Mouse (Mus musculus): ENCODE measurements at regions not wholly inside any gene's neighbourhood (a gene's known extent, or its start where the extent isn't known, plus 50 kb on each side); places are given as distances from the start of the nearest gene placed in this dataset.

DNA sequence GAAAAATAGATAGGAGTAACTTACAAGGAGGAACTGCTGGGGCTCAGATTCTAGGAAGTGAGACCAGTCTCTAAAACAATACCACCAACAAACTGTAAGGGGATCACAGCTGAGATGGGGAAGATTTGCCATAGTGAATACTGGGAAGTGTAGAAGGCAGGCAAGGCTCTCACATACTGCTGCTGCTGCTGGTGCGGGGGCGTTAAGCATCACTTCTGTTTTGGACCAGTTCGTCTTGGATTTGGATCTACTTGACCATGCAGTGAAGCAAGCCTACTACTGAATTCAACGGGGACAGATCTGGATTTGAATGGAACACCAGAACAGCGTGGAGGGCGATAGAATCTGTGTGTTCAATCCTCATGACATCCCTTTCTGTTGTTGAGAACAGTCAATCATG is 76.1 kb upstream of the Serp2 start:
- no peak for DNase-seq (ENCODE audit: low spot score)

DNA sequence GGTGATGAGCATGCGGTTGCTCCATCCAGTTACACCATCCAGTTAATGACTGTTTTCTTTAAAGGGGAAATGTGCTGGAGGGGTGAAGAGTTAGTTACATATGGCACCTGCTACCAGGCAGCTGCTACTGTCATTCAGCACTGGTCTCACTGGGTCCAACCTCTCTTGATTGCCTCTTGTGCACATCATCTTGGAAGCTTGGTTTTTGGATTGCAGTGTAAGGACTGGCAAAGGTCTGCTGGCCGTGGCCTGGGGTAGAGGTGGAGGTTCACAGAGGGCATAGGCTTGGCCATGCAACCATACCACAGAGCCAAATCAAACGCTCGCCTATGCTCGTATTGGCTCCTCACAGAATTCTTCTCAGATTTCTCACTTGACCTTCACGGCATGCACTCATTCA is 75.1 kb upstream of the Serp2 start:
- no peak for DNase-seq (ENCODE audit: low spot score)

DNA sequence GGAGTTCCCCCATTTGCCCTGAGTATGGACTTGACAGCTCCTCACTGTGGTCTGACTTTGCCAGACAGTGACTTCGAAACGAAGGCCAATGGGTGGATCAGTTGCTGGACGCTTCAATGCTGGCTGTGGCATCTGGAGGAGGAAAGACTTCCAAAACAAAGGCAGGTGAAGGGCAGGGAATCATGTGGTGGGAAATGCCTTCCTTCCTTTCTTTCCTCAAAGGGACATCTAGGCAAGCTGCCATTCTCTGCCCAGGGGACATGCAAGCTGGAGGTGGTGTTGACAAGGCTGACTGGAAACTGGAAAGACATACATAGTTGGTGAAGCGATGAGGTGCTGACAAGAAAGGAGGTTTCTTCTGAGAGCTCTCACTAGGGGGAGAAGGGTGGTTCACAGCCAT is 74.5 kb upstream of the Serp2 start:
- DNase-seq (ENCODE audit: low spot score) = no peak

DNA sequence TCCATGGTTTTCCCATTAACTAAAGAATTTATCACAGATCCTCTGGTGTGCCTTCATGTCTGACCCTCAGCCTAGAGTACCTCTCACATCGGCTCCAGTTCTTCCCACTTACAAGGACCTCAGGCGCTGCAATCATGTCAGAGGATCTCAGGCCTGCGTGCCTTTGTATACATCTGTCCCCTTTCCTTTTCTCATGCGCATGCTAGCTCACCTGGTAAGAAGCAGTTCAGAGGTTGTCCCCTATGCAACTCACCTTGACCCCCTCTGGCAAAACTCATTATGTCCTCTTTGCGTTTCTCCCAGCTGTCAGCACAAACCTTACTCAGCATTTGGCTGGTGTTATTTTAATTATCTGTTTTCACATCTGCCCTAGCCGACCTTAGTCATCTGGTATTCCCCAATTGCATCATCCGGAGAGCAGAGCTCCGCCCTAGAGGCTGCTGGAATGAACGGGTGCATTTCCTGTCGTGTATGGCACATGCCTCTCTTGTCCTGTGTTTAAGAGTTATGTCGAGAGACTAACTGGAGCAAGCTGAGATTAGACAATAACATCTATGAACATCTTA is 73.3 kb upstream of the Serp2 start:
- DNase-seq (ENCODE audit: low spot score) = no peak

DNA sequence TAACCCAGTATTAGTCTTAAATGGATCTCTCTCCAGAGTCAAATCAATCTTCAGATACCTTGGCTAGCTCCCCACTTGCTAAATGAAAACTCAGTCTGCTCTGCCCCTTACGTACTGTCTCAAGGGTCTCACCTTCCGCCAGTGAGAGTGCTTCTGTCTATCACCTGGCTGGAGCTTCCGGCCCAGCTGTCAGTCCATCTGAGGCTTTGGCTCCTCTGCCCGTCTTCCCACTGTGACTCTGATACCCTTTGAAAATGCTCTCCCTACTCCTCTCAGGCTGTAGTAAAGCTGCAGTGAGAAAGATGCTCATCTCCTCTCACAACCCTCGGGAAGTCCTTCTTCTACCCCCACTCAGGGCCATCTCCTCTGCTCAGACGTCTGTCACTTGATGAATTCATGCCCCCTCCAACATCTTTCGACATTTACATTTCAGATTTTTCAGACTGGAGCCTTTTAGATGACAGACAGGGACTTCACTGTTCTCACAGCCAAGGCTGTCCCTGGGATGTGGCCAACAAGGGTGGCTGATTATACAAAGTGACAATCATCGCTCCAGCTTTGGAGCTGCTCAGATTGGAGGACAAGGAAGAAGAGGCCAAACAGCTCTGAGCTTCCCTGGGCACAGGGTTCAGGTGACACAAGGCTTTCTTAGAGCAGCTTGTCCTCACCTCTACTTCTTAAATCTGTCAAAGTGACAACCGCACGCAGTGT is 71.6 kb upstream of the Serp2 start:
- no peak for DNase-seq (ENCODE audit: low spot score)

DNA sequence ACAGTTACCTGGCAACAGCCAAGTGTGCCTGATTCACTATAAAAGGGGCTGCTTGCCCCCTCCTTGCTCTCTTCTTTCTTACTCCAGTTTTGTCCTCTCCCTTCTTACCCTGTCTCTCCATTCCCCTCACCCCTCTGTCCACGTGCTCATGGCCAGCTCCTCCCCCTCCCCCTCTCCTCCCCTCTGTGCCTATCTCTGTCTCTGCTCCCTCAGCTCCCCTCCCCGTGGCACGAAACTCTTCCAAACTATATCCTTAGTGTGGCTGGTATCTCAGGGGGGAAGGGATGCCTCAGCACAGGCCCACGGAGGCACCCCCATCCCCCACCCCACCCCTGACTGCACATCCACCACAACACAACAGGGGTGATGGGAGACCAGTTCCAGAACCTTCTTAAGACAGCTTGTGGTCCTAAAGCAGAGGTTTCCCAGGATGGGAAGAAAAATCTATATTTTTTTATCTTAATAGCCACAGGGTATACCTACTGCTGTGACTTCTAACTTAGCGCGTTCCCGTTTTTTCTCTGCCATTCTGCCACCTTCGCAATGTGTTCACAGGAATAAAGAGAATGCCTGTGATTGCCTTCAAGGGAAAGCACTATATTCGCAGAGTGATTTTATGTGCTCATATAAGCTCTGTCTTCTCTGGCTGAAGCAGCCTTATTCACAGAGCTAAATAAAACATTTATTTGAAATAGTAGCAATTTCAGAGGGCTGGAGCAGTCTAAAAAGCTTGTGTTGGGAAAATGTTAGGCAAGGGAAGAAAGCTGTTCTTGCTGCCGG is 69.1 kb upstream of the Serp2 start:
- DNase-seq (ENCODE audit: low spot score) = no peak

DNA sequence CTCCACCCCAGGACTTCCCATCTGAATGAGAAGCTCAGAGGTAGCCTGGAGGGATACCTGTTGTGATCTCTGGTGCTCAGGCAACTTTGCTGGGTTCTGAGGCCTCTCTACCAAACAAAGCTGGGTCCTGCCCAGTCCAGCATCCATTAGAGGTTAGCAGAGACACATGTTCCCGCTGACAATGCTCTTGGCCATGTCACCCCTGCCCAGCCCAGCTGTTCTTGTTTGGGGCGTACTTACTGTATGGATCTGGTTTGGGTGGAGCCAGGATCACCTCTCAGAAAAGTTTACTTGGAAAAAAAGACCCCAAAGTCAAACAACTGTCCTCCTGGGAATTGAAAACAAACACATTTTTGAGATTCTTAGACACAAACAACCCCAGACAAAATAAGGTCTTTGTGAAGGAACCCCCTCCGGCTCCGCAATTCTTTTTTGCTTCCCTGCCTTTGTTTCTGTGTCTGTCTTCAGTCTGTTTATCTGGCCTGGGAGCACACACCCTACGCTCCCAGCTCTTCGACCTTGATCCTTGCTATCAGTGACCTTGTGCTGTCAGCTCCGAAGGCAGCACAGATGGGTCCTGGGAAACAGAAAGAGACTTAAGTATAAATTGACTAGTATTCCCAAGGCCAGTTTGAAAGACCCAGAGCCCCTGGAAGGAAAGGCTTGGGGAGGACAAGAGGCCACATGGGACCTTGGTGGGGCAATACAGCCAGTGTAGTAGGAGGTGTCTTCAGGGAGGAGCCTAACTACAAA is 68.1 kb upstream of the Serp2 start:
- DNase-seq (ENCODE audit: low spot score) = peak; percentile 85

DNA sequence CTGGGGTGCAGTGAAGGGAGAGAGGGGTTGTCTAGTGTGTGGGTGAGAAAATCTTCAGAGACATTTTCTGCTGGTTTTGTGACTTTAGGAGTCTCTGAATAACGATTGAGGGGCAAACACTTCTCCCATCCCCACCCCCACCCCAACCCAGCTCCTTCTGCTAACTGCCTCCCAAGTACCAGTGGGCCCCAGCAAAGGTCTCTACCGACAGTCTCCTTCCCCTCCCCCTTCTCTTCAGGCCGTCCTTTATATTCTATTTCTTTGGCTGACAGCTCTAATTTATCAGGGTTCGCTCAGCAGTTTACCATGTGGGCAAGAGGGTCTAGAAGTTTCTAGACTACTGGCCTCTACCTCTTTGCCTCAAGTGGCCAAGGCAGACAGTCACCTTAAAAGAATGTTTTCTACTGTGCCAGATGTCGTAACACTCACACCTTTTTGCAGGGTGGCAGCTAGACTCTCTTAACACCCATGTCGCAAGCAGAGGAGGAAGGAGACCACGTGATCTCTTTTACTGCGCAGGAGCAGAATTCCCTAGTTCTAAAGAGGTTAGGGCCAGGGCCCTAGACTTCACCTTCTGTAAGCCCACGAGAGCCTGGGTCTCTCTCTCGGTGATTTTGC is 66.8 kb upstream of the Serp2 start:
- no peak for DNase-seq (ENCODE audit: low spot score)

DNA sequence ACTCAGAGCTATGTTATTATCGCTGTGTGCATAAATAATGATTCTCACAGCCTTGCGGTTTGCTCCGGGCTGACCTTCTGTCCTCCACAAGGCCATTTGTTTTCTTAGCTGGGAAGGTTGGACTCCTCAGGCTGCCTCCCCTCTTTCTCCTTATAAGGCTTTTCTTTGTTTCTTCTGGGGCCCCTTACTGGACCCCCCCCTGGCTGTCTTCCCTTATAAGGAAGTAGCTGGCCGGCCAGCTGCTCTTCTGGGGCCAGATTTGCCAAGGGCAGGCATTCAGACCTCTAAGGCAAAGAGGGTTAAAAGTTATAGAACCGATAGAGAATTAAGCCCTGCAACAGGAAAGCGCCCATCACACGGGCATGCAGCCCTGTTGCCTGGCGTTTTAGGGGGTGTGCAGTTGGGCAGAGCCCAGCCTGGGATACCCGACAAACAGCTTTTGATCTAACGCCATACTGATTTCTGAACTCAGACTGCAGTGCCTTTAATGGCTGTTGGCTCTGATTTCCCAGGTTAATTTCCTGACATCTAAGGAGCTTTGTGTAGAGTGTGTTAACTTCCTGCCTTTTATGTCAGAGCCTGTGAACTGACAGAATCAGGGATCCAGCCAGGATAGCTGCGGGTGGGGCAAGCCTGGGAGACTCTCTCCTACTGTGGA is 66.1 kb upstream of the Serp2 start:
- DNase-seq (ENCODE audit: low spot score) = peak; percentile 91

DNA sequence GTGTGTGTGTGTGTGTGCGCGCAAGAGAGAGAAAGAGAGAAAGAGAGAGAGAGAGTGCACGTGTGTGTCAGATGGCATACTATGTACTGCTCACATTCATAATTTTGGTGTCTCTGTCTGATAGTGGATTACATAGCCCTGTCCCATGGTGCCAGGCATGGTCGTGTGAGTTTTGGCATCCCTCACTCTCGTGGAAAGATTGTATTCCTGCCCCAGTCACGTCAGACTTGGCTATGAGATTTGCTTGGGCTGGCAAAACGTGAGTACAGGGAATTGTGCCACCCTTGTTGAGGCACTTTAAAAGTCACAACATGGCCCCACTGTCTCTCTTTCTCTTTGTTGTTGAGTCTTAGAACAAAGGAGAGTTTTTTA is 62.3 kb upstream of the Serp2 start:
- no peak for DNase-seq (ENCODE audit: low spot score)

DNA sequence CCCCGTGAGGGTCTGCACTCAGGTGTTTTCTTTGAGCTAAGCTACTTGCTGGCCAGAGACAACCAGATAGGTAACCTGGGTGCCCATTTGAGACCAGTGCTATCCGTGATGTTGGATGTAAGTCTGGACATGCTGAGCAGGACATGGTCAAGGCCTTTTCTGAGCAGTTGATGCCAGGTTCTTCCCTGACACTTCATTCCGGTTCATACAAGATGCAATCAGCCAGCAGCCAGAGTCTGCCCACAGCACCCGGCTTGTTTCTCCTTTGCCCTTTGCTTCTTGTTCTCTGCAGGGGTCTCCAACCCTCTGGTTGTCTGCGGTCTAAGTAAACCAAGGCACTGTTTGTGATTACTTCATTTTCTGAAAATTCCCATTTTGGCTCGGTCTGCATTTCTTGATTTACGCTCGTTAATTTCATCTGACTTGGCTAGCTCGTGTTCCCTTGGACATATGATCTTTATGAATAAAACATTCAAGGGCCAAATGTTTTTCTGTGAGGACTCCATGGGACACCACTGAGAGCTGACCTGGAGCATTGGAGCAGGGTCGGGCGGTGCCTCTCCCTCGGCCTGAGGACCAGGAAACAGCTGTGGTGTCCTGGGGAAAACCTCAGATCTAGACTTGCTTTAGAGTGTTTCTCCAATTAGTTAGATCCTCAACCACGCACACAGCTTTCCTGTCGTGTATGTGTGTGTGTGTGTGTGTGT is 61.8 kb upstream of the Serp2 start:
- DNase-seq (ENCODE audit: low spot score) = no peak

DNA sequence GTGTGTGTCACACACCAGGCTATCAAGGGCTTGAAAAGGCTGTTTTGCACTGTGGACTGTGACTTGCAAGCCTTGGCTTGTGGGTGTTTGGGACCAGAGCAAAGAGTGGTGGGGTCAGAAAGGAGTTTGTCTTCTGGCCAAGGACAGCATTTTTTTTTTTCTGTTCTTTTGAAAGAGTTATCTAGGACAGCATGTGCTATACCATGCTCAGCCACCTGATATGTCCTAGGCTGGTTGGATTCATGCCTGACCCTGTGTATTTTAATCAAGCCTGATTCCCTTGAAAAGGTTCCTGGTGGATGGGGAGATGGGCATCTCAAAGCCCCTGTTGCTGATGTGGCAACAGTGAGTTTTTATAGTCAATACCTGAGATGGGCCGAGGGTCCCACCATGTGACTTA is 61.2 kb upstream of the Serp2 start:
- no peak for DNase-seq (ENCODE audit: low spot score)

DNA sequence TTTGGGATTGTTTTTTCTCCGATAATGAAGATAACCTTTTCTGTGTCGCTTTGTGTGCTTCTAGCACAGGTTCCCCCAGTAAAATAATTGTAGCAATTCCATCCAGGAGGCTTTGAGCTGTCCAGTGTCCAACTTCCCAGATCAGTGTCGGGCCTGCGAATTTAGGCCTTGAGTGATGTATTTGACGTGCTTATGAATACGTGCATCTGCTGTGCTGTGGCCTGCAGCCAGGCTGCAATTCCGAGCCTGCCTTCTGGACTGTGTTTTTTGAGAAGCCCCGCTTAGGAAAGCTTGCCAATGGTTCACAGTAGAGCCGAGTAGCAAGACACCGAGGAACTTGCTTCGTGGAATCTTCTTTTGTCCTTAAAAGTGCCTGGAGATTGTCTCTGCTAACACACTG is 60.8 kb upstream of the Serp2 start:
- DNase-seq (ENCODE audit: low spot score) = no peak

DNA sequence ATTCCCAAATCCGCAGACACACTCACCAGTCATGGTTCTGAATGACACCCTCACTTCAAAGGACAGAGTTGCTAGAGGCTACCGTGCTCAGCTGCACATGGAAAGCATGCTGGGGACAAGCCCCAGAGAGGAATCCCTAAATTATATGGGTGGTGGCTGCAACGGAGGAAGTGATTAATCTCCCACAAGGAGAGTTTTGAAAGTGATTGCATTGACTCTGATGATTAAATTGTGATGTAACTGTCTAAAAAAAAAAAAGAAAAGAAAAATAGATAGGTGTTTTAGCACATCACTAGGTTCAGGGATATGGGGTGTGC is 59.6 kb upstream of the Serp2 start:
- DNase-seq (ENCODE audit: low spot score) = no peak

DNA sequence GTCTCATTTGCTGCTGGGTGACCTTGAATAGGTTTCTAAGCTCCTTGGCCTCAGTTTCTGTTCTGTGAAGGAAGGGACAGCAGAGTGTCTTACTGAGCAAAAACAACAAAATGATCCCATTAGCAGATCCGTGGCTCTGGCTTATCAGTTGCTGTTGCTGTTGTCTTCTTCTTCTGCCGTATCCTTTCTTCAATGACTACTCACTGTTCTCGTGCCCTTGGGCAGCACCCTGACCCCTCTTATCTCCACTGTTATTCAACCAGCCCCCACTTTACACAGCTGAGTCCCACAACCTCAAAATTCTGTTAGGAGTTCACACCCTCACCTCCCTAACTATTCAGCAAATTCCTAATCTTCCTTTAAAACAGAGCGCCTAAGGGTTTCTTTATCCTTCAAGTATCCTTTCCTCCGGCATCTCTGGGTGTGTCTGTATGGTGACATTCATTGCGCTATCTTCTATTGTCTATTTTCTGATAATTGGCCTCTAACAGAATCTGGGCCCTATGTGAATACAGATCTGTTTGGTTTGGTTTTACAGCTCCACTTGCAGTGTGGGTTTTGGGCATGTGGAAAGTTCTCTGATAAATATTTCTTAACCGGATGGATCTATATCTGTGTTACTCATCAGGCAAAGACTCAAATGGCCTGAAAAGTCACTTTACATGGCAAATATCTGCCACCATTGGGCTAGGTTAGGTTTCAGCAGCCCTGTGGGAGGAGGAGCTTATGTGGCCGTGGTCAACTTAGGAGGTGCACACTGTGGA is 59.1 kb upstream of the Serp2 start:
- peak; percentile 67 for DNase-seq (ENCODE audit: low spot score)

DNA sequence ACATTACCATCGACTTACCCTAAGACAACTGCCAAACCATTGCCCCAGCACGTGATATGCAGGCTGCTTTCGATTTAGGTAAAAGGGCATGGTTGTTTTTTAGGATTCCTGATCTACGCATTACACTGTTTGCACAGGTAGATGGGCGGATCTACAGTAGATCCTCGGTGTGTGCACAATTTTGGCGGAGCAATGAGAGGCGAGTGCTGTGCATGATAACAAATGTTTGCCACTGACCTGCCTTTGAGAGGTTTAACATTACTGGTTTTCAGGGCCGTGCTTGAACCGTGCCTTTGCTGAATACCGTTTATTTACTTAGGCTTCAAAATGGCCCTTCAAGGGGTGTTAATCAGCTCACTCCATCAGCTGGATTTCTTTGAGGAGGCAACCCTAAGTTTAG is 58.5 kb upstream of the Serp2 start:
- DNase-seq (ENCODE audit: low spot score) = no peak

DNA sequence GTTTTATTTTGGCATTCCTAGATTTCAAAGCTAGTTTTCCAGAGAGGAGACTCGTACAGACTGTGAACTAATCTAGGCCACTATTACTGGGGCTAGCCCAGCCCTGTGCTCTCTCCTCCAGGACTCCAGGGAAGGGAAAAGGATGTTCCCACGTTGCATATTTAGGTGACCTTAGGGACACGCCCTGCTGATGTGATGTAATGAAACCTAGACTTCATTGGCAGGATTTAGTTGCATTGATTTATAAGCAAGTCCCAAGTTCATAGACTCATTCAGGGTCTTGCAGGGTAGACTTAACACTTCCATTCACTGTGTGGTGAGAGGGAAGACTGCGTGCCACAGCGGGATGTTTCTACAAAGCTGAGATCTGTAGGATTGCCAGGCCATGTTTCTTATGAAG is 58.0 kb upstream of the Serp2 start:
- DNase-seq (ENCODE audit: low spot score) = no peak

DNA sequence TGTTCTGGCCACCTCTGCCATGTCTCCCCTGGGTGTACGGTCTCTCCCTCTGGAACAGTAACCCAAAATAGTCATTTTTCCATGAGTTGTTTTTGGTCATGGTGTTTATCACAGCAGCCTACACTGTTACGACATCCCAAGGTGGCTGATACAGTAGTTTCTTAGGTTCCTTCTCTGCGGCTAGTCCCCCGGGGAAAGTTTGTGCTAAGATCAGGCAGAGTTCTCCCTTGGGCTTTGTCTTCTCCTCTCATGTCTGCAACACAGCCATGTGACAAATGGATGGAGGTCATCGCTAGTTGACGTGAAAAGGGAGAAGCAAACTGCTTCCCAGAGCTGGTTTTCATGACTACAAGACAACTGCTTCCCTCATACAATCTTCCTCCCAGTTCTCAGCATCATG is 56.9 kb upstream of the Serp2 start:
- DNase-seq (ENCODE audit: low spot score) = no peak

DNA sequence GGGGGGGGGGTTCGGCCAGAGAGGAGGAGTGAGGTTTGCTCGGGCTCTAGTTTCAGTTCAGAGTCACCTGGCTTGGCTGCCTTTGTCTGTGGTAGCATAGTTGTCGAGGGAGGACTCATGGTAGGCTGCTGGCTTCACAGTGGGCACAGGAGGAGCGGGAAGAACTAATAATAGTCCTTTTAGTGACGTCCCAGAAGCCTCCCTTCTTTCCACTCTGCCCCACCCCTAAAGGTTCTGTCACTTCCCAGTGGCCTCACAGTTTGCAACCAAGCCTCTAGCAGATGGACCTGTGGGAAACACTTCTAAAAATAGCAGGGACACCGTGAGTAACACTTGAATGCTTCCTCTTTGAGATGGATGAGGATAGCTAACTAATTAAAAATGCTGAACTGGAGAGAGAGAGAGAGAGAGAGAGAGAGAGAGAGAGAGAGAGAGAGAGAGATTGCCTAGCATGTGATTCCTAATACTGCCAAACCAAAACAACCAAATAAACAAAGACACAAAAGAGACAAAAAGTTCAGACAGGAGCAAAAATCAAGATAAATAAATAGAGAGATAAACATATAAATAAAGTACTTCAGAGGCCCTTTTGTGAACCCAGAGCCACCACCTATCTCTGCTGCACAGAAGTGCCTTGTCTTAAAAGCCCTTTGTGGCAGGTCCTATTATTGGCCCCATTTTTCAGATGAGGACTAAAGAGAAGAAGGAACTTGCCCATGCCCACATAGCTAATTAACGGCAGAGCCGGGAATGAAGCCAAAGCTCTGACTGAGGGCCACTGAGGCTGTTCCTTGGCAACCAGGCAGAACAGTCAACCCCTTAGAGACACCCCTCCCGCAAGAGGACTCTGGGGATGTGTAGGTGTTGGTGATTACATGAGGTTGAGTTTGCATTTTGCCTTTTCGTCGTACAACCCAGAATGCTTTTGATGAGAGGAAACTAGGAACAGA is 54.0 kb upstream of the Serp2 start:
- no peak for DNase-seq (ENCODE audit: low spot score)
